Comparison of ENCODE assay signal across 1 mouse cellular context in genomic region chr7:132316101-132317035, GRCm38 (mm10).
TF ChIP-seq lines count a peak whose summit lies in the region.

No protein-coding gene starts in this region.

TF ChIP-seq in CH12.LX, 34 proteins besides CTCF, POLR2A, EP300 and RAD21 (continued from another document):
- no peak for TF ChIP-seq MEF2A (IDR thresholded peaks at IDR 0.05; ENCODE audit: borderline replicate concordance, low read depth, low read length)
- TF ChIP-seq KAT2A (IDR thresholded peaks at IDR 0.05; ENCODE audit: insufficient replicate concordance, low read length) = no peak
- no peak for TF ChIP-seq SIN3A (IDR thresholded peaks at IDR 0.05; ENCODE audit: low read length)
- TF ChIP-seq IRF4 (IDR thresholded peaks at IDR 0.05; ENCODE audit: low read depth, low read length) = no peak
- TF ChIP-seq MXI1 (IDR thresholded peaks at IDR 0.05; ENCODE audit: low read depth, low read length) = no peak; the same call in 1 of the 2 replicates
